In genomic region chr2:145165854-145166253, GRCm38 (mm10) we compare ENCODE assay signal across 32 mouse cellular contexts.
"Had no signal": no experiment of that assay in that cellular context is flagged by ENCODE, and none has a peak within 500 bp of the region (broad histone marks: within the 10 kb centered on the region; RNA-seq: fewer than 3 reads in every experiment).

No protein-coding gene starts in this region.

- H3K27ac ChIP-seq: limb, embryonic 10.5 days; limb, embryonic 12.5 days; limb, embryonic 13.5 days; limb, embryonic 15.5 days; liver, embryonic 12.5 days; liver, embryonic 13.5 days; liver, embryonic 14.5 days; liver, embryonic 15.5 days; lung, embryonic 15.5 days; macrophage; midbrain, embryonic 10.5 days; midbrain, embryonic 12.5 days; midbrain, embryonic 15.5 days; neural tube, embryonic 12.5 days had no signal

- H3K36me3 ChIP-seq: limb, embryonic 10.5 days; limb, embryonic 12.5 days; limb, embryonic 13.5 days; limb, embryonic 15.5 days; liver, embryonic 12.5 days; liver, embryonic 13.5 days; liver, embryonic 15.5 days; lung, embryonic 15.5 days; midbrain, embryonic 10.5 days; midbrain, embryonic 12.5 days; midbrain, embryonic 13.5 days; midbrain, embryonic 15.5 days; neural tube, embryonic 12.5 days had no signal

- ATAC-seq: liver, embryonic 12.5 days; liver, postnatal 0 days; lung, postnatal 0 days; midbrain, embryonic 13.5 days; midbrain, embryonic 15.5 days; midbrain, embryonic 16.5 days had no signal

- H3K9ac ChIP-seq: limb, embryonic 12.5 days; limb, embryonic 13.5 days; limb, embryonic 15.5 days; liver, embryonic 12.5 days; liver, embryonic 13.5 days; liver, embryonic 14.5 days; liver, embryonic 15.5 days; liver, postnatal 0 days; lung, embryonic 14.5 days; lung, embryonic 15.5 days; midbrain, embryonic 12.5 days; midbrain, embryonic 13.5 days; midbrain, embryonic 15.5 days; neural tube, embryonic 12.5 days had no signal

- DNase-seq: left cerebral cortex, postnatal 4 days; liver; liver, embryonic 13.5 days; liver, postnatal 0 days; lung, adult 18-20 months; lung, adult 2 months; lung, embryonic 14.5 days; lung, postnatal 10 days; lung, postnatal 14 days; lung, postnatal 36 days; lung, postnatal 4 days; midbrain, embryonic 14.5 days had no signal

- H3K4me3 ChIP-seq: limb, embryonic 10.5 days; limb, embryonic 12.5 days; limb, embryonic 13.5 days; limb, embryonic 15.5 days; liver, embryonic 12.5 days; liver, embryonic 13.5 days; liver, embryonic 15.5 days; lung, embryonic 15.5 days; midbrain, embryonic 10.5 days; midbrain, embryonic 12.5 days; midbrain, embryonic 13.5 days; midbrain, embryonic 15.5 days; myocyte; neural tube, embryonic 12.5 days had no signal

- H3K4me2 ChIP-seq: limb, embryonic 13.5 days; limb, embryonic 15.5 days; liver, embryonic 11.5 days; liver, embryonic 12.5 days; liver, embryonic 13.5 days; liver, embryonic 15.5 days; lung, embryonic 14.5 days; lung, embryonic 15.5 days; midbrain, embryonic 11.5 days; midbrain, embryonic 12.5 days; midbrain, embryonic 13.5 days; neural tube, embryonic 12.5 days had no signal

- H3K9me3 ChIP-seq: limb, embryonic 10.5 days; limb, embryonic 12.5 days; limb, embryonic 13.5 days; limb, embryonic 15.5 days; liver, embryonic 12.5 days; liver, embryonic 13.5 days; liver, embryonic 15.5 days; lung, embryonic 15.5 days; megakaryocyte, embryonic 14.5 days; midbrain, embryonic 10.5 days; midbrain, embryonic 12.5 days; midbrain, embryonic 13.5 days; midbrain, embryonic 15.5 days; neural tube, embryonic 12.5 days had no signal

- H3K27me3 ChIP-seq: megakaryocyte, embryonic 14.5 days; neural tube, embryonic 12.5 days had no signal
